Comparison of ENCODE assay signal across 22 mouse cellular contexts in genomic region chr13:113941943-113942342, GRCm38 (mm10).
DNase-seq lines count a peak whose midpoint lies in the region; ATAC-seq and TF ChIP-seq lines count a peak whose summit lies in the region.
"Had no signal": no experiment of that assay in that cellular context is flagged by ENCODE, and none has a peak within 500 bp of the region (broad histone marks: within the 10 kb centered on the region; RNA-seq: fewer than 3 reads in every experiment).

No protein-coding gene starts in this region.

- H3K4me1 ChIP-seq in forebrain, embryonic 14.5 days (ENCODE audit: control insufficient read depth, insufficient read depth, low read length): peaks cover 7% of the 10 kb centered on the region; the same call in 1 of the 2 replicates
- H3K4me1 ChIP-seq in forebrain, embryonic 10.5 days: peaks cover 4% of the 10 kb centered on the region; the same call in 1 of the 2 replicates
- H3K4me1 ChIP-seq in hindbrain, embryonic 14.5 days (replicated peaks; ENCODE audit: control insufficient read depth, insufficient read depth, low read length): no peaks in the 10 kb centered on the region
- H3K4me1 ChIP-seq in hindbrain, embryonic 11.5 days (replicated peaks; ENCODE audit: control insufficient read depth, insufficient read depth, low read length): no peaks in the 10 kb centered on the region
- H3K4me1 ChIP-seq: embryonic facial prominence, embryonic 12.5 days; kidney, embryonic 15.5 days had no signal

- no peak overlapping the region for H3K4me2 ChIP-seq in forebrain, embryonic 14.5 days (ENCODE audit: low read length)
- no peak overlapping the region for H3K4me2 ChIP-seq in hindbrain, embryonic 14.5 days (replicated peaks)
- no peak overlapping the region for H3K4me2 ChIP-seq in hindbrain, embryonic 11.5 days (replicated peaks; ENCODE audit: low read depth, low read length)
- H3K4me2 ChIP-seq: embryonic facial prominence, embryonic 12.5 days; heart, embryonic 12.5 days; kidney, embryonic 15.5 days had no signal

- peak; percentile 34; the same call in 1 of the 2 replicates for ATAC-seq in forebrain, embryonic 14.5 days
- ATAC-seq in hindbrain, embryonic 14.5 days (ENCODE audit: low FRiP score): peak; percentile 27; the same call in 1 of the 2 replicates
- no peak for ATAC-seq in hindbrain, embryonic 11.5 days (ENCODE audit: low FRiP score)
- ATAC-seq: hindbrain, postnatal 0 days; intestine, embryonic 16.5 days had no signal

- TF ChIP-seq POLR2A in brain, embryonic 14.5 days (IDR thresholded peaks at IDR 0.05; ENCODE audit: borderline replicate concordance, extremely low read depth, insufficient read depth, insufficient read length, poor library complexity, severe bottlenecking): no peak

- peak; percentile 50 for DNase-seq in forebrain, embryonic 14.5 days (ENCODE audit: low spot score)
- no peak for DNase-seq in forebrain, embryonic 10.5 days (ENCODE audit: extremely low spot score, low spot score)
- DNase-seq in hindbrain, embryonic 14.5 days (ENCODE audit: low spot score): no peak
- DNase-seq in hindbrain, embryonic 11.5 days (ENCODE audit: low spot score): no peak
- peak; percentile 66 for DNase-seq in brain, embryonic 14.5 days (ENCODE audit: low read depth)
- peak; percentile 83 for DNase-seq in retina, postnatal 1 day
- no peak for DNase-seq in left cerebral cortex, postnatal 4 days
- DNase-seq: adrenal gland, adult 8-10 months; adrenal gland, postnatal 36 days; cerebellum, adult 11 months; cerebellum, adult 8-10 months; cerebellum, postnatal 14 days; embryo, embryonic 11 days; gastrocnemius, postnatal 10 days; heart, adult 2 months; heart, postnatal 36 days; kidney, adult 2 months had no signal

- no peak for TF ChIP-seq CTCF in brain, embryonic 14.5 days (IDR thresholded peaks at IDR 0.05; ENCODE audit: borderline replicate concordance, extremely low read depth, insufficient read depth, insufficient read length)

- H3K27ac ChIP-seq in forebrain, embryonic 14.5 days (ENCODE audit: low read depth, low read length): no peak overlapping the region
- no peak overlapping the region for H3K27ac ChIP-seq in forebrain, embryonic 10.5 days
- H3K27ac ChIP-seq in hindbrain, embryonic 14.5 days: no peak overlapping the region
- H3K27ac ChIP-seq in hindbrain, embryonic 11.5 days (ENCODE audit: low read depth, low read length): no peak overlapping the region
- H3K27ac ChIP-seq: embryonic facial prominence, embryonic 12.5 days; heart, adult 2 months; hindbrain, postnatal 0 days; kidney, embryonic 15.5 days had no signal

- H3K4me3 ChIP-seq in forebrain, embryonic 14.5 days (ENCODE audit: low read depth, low read length): no peak overlapping the region
- H3K4me3 ChIP-seq in forebrain, embryonic 10.5 days: no peak overlapping the region
- no peak overlapping the region for H3K4me3 ChIP-seq in hindbrain, embryonic 14.5 days (replicated peaks; ENCODE audit: low read length)
- no peak overlapping the region for H3K4me3 ChIP-seq in hindbrain, embryonic 11.5 days (ENCODE audit: low read depth, low read length)
- H3K4me3 ChIP-seq: embryonic facial prominence, embryonic 12.5 days; heart, adult 2 months; heart, embryonic 12.5 days; kidney, embryonic 15.5 days had no signal

- no peaks in the 10 kb centered on the region for H3K9me3 ChIP-seq in forebrain, embryonic 14.5 days (replicated peaks; ENCODE audit: control insufficient read depth, low read length)
- no peaks in the 10 kb centered on the region for H3K9me3 ChIP-seq in forebrain, embryonic 10.5 days
- H3K9me3 ChIP-seq in hindbrain, embryonic 14.5 days (ENCODE audit: control insufficient read depth, low read length): no peaks in the 10 kb centered on the region
- no peaks in the 10 kb centered on the region for H3K9me3 ChIP-seq in hindbrain, embryonic 11.5 days (ENCODE audit: control insufficient read depth, low read length)
- H3K9me3 ChIP-seq: embryonic facial prominence, embryonic 12.5 days; heart, embryonic 12.5 days; kidney, embryonic 15.5 days had no signal

- intact Hi-C loops in left cerebral cortex, postnatal 4 days (cut with DNase I): no loop called here

- WGBS in forebrain, embryonic 14.5 days: 53% methylated on average over 3 of the region's 3 CpGs
- 84% methylated on average over 3 of the region's 3 CpGs for WGBS in forebrain, embryonic 10.5 days
- 68% methylated on average over 3 of the region's 3 CpGs for WGBS in hindbrain, embryonic 14.5 days
- 72% methylated on average over 3 of the region's 3 CpGs for WGBS in hindbrain, embryonic 11.5 days

- H3K27me3 ChIP-seq in forebrain, embryonic 14.5 days (replicated peaks; ENCODE audit: control insufficient read depth, insufficient read depth, low read length): no peaks in the 10 kb centered on the region
- H3K27me3 ChIP-seq in forebrain, embryonic 10.5 days (ENCODE audit: poor library complexity, severe bottlenecking): no peaks in the 10 kb centered on the region
- H3K27me3 ChIP-seq in hindbrain, embryonic 14.5 days (ENCODE audit: control insufficient read depth, insufficient read depth, low read length): no peaks in the 10 kb centered on the region
- no peaks in the 10 kb centered on the region for H3K27me3 ChIP-seq in hindbrain, embryonic 11.5 days (ENCODE audit: control insufficient read depth, insufficient read depth, low read length)
- H3K27me3 ChIP-seq: embryonic facial prominence, embryonic 12.5 days; heart, embryonic 12.5 days; kidney, embryonic 15.5 days had no signal

- no peak overlapping the region for H3K9ac ChIP-seq in forebrain, embryonic 14.5 days (ENCODE audit: low read length)
- no peak overlapping the region for H3K9ac ChIP-seq in hindbrain, embryonic 14.5 days
- H3K9ac ChIP-seq in hindbrain, embryonic 11.5 days (ENCODE audit: low read depth, low read length): no peak overlapping the region
- H3K9ac ChIP-seq: embryonic facial prominence, embryonic 12.5 days; heart, embryonic 12.5 days; kidney, embryonic 15.5 days had no signal

- H3K36me3 ChIP-seq in forebrain, embryonic 14.5 days (ENCODE audit: control insufficient read depth, insufficient read depth, low read length): no peaks in the 10 kb centered on the region
- H3K36me3 ChIP-seq in forebrain, embryonic 10.5 days (replicated peaks): no peaks in the 10 kb centered on the region
- no peaks in the 10 kb centered on the region for H3K36me3 ChIP-seq in hindbrain, embryonic 14.5 days (replicated peaks; ENCODE audit: control insufficient read depth, insufficient read depth)
- no peaks in the 10 kb centered on the region for H3K36me3 ChIP-seq in hindbrain, embryonic 11.5 days (ENCODE audit: control insufficient read depth, insufficient read depth, low read length)
- H3K36me3 ChIP-seq: embryonic facial prominence, embryonic 12.5 days; heart, embryonic 12.5 days; kidney, embryonic 15.5 days had no signal

Comparison
In these comparisons a context has a peak if more than half of its experiments do, and no peak if none do; other contexts are left out.
1. DNase-seq: peak in forebrain, embryonic 14.5 days (single experiment), brain, embryonic 14.5 days (single experiment) and retina, postnatal 1 day (single experiment); none in forebrain, embryonic 10.5 days (single experiment), hindbrain, embryonic 14.5 days (single experiment), hindbrain, embryonic 11.5 days (single experiment) and left cerebral cortex, postnatal 4 days (single experiment).